Mouse (Mus musculus) testis, adult 2 months (tissue): Measurements from ENCODE around the gene Cox5a.

ENCODE experiments used
- CTCF ChIP-seq: fragments of 200-500 bp; IDR thresholded peaks from 2 replicates; pipeline ENCODE4 v1.5.1; 2012; ENCODE audit warnings: low read depth, mild to moderate bottlenecking, inconsistent platforms, low read length, moderate library complexity; ENCODE audit not compliant: control insufficient read depth, insufficient read depth, insufficient replicate concordance
- POLR2A ChIP-seq: fragments of 200-500 bp; IDR thresholded peaks from 2 replicates; pipeline ENCODE4 v1.6.1; 2012; ENCODE audit warnings: low read depth, mild to moderate bottlenecking, inconsistent platforms, low read length, moderate library complexity; ENCODE audit not compliant: control insufficient read depth

DNA sequence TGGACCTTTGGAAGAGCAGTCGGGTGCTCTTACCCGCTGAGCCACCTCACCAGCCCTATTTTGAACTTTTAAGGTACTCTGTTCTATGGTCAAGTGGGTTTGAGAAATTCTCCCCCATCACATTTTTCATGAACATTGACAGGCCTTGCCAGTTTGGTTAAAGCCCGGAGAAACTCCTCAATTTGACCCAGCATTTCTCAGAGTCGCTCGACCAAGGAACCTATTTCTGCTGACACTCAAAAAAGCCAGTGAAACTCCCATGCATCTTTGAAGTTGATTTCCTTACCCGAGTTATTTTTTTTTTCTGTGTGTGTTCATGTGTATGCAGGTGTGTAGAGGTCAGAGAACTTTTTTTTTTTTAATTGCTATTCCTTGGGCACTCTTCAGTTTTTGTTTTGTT lies 43.5 kb downstream of the Cox5a start:
- TF ChIP-seq CTCF, result no peak
- no peak for TF ChIP-seq POLR2A
